8 mouse cellular contexts compared by ENCODE assay signal in genomic region chr7:100979175-100979574, GRCm38 (mm10). TPM values are rescaled to one million over a fixed set of nuclear protein-coding genes. Genes with fewer than 3 reads are reported as not detected.
A peak's percentile ranks its signal among the peaks of the same experiment; 100 is the strongest.
DNase-seq lines count a peak whose midpoint lies in the region; ATAC-seq lines count a peak whose summit lies in the region.

No protein-coding gene starts in this region.

- ATAC-seq in hematopoietic stem cell, adult 5-6 weeks (replicated peaks in 1 of 2; ENCODE audit: insufficient read depth in 1 of 2, low FRiP score in 2 of 2, low TSS enrichment in 1 of 2, low read depth in 1 of 2, poor library complexity in 2 of 2, severe bottlenecking in 2 of 2), result peak; percentile 59 to 64
- peak; percentile 94 for ATAC-seq in lung, embryonic 15.5 days (ENCODE audit: borderline replicate concordance, extremely low read depth, low FRiP score, low TSS enrichment)
- no peak for ATAC-seq in monocyte, adult 5-6 weeks (replicated peaks; ENCODE audit: insufficient number of reproducible peaks, low FRiP score, low TSS enrichment, poor library complexity, severe bottlenecking)
- no peak for ATAC-seq in inflammation-experienced regulatory T-cells, adult 6 months

- peaks cover 40% of the 10 kb centered on the region for H3K4me1 ChIP-seq in lung, embryonic 15.5 days

- 29% methylated on average over 2 of the region's 2 CpGs for WGBS in lung, embryonic 15.5 days

- peak; percentile 33 to 59 for DNase-seq in cerebellum, postnatal 25 days
- no peak for DNase-seq in cerebellum, adult 11-12 months
- DNase-seq in urinary bladder, postnatal 4 days (ENCODE audit: low spot score in 2 of 2), result peak; percentile 71 to 72
- no peak for DNase-seq in urinary bladder, adult 2 months (ENCODE audit: low spot score)

- no peak overlapping the region for H3K9ac ChIP-seq in lung, embryonic 15.5 days

- H3K36me3 ChIP-seq in lung, embryonic 15.5 days, result no peaks in the 10 kb centered on the region

- H3K27ac ChIP-seq in lung, embryonic 15.5 days, result peak overlapping the region; percentile 82

- no peak overlapping the region for H3K4me3 ChIP-seq in lung, embryonic 15.5 days

- H3K4me2 ChIP-seq in lung, embryonic 15.5 days, result peak overlapping the region; percentile 15; the same call in 1 of the 2 replicates

- H3K9me3 ChIP-seq in lung, embryonic 15.5 days, result no peaks in the 10 kb centered on the region

- no peaks in the 10 kb centered on the region for H3K27me3 ChIP-seq in lung, embryonic 15.5 days

RNA-seq across cellular contexts. Expression of gene P2ry6, which starts 4.7 kb away (rescaled TPM):
- 11.6 and 12.8 TPM in 2 replicates for polyA plus RNA-seq in urinary bladder, adult 2 months (2012; rRNA removed)
- not detected in 2 replicates for total RNA-seq in hematopoietic stem cell, adult 5-6 weeks (2017)
- polyA plus RNA-seq in lung, embryonic 15.5 days (2015; fragmentation: Nextera tagmentation; extraction: Ambion mirVana), result 9.6 and 9.9 TPM in 2 replicates
- 15.7 to 27.7 TPM (median 22.9 TPM) in 3 replicates for total RNA-seq in monocyte, adult 5-6 weeks (2017)
- under 1 TPM in 1 of 3 experiments, not detected in 2; 0.60 TPM for polyA plus RNA-seq in inflammation-experienced regulatory T-cells, adult 6 months (2017; shearing (Covaris generic))

RNA-seq across cellular contexts. Expression of gene P2ry2, which starts 33.5 kb away (rescaled TPM):
- polyA plus RNA-seq in urinary bladder, adult 2 months (2012; rRNA removed), result 8.6 and 8.7 TPM in 2 replicates
- 10.1 and 13.9 TPM in 2 replicates for total RNA-seq in hematopoietic stem cell, adult 5-6 weeks (2017)
- 3.9 and 4.9 TPM in 2 replicates for polyA plus RNA-seq in lung, embryonic 15.5 days (2015; fragmentation: Nextera tagmentation; extraction: Ambion mirVana)
- 0.19 to 6.9 TPM (median 0.49 TPM) in 3 replicates for total RNA-seq in monocyte, adult 5-6 weeks (2017)
- polyA plus RNA-seq in inflammation-experienced regulatory T-cells, adult 6 months (2017; shearing (Covaris generic)), result not detected

RNA-seq across cellular contexts. Expression of gene Arhgef17, which starts 47.3 kb away (rescaled TPM):
- polyA plus RNA-seq in urinary bladder, adult 2 months (2012; rRNA removed), result 17.1 and 30.1 TPM in 2 replicates
- 1.0 and 2.2 TPM in 2 replicates for total RNA-seq in hematopoietic stem cell, adult 5-6 weeks (2017)
- polyA plus RNA-seq in lung, embryonic 15.5 days (2015; fragmentation: Nextera tagmentation; extraction: Ambion mirVana), result 10.8 TPM in 2 replicates
- 0.10 to 0.29 TPM in 2 of 3 replicates, not detected in the other for total RNA-seq in monocyte, adult 5-6 weeks (2017)
- polyA plus RNA-seq in inflammation-experienced regulatory T-cells, adult 6 months (2017; shearing (Covaris generic)), result not detected

Comparison
In these comparisons a context has a peak if more than half of its experiments do, and no peak if none do; other contexts are left out.
1. DNase-seq: peak in cerebellum, postnatal 25 days (2 of 2) and urinary bladder, postnatal 4 days (2 of 2); none in cerebellum, adult 11-12 months (single experiment) and urinary bladder, adult 2 months (single experiment).
2. ATAC-seq: peak in hematopoietic stem cell, adult 5-6 weeks (2 of 2) and lung, embryonic 15.5 days (single experiment); none in monocyte, adult 5-6 weeks (single experiment) and inflammation-experienced regulatory T-cells, adult 6 months (single experiment).
3. RNA of gene Arhgef17, which starts 47.3 kb away (polyA plus RNA-seq): 17.1 to 30.1 TPM in urinary bladder, adult 2 months and 10.8 TPM in lung, embryonic 15.5 days; not detected in inflammation-experienced regulatory T-cells, adult 6 months; every median in the first group is over 10 times any median in the second.